Comparison of ENCODE assay signal across 28 mouse cellular contexts in genomic region chr4:143104739-143105138, GRCm38 (mm10).
DNase-seq lines count a peak whose midpoint lies in the region; ATAC-seq lines count a peak whose summit lies in the region.
"Had no signal": no experiment of that assay in that cellular context is flagged by ENCODE, and none has a peak within 500 bp of the region (broad histone marks: within the 10 kb centered on the region; RNA-seq: fewer than 3 reads in every experiment).

No protein-coding gene starts in this region.

- no peak overlapping the region for H3K4me3 ChIP-seq in forebrain, embryonic 13.5 days
- no peak overlapping the region for H3K4me3 ChIP-seq in forebrain, embryonic 11.5 days (ENCODE audit: low read depth, low read length)
- no peak overlapping the region for H3K4me3 ChIP-seq in limb, embryonic 15.5 days
- H3K4me3 ChIP-seq in limb, embryonic 10.5 days = no peak overlapping the region
- H3K4me3 ChIP-seq: embryonic facial prominence, embryonic 10.5 days; embryonic facial prominence, embryonic 13.5 days; erythroblast, embryonic 14.5 days; heart, embryonic 10.5 days; hindbrain, embryonic 15.5 days; intestine, embryonic 15.5 days had no signal

- H3K4me1 ChIP-seq in forebrain, embryonic 13.5 days = no peaks in the 10 kb centered on the region
- no peaks in the 10 kb centered on the region for H3K4me1 ChIP-seq in forebrain, embryonic 11.5 days (replicated peaks; ENCODE audit: control insufficient read depth, insufficient read depth, low read length)
- peaks cover 21% of the 10 kb centered on the region; the same call in 1 of the 2 replicates for H3K4me1 ChIP-seq in limb, embryonic 15.5 days
- H3K4me1 ChIP-seq in limb, embryonic 10.5 days = peaks cover 42% of the 10 kb centered on the region

- DNase-seq in forebrain, embryonic 11.5 days (ENCODE audit: low spot score) = no peak
- peak; percentile 45 to 58 for DNase-seq in heart, postnatal 10 days
- no peak for DNase-seq in heart, adult 8-10 months (ENCODE audit: low spot score)
- no peak for DNase-seq in limb, embryonic 10.5 days (ENCODE audit: low spot score)
- DNase-seq: adrenal gland, postnatal 10 days; adrenal gland, postnatal 36 days; B cell, adult 2 months; cerebellum, adult 2 months; cerebellum, postnatal 36 days; embryo, embryonic 11 days; forebrain, postnatal 0 days; gastrocnemius, postnatal 10 days; gastrocnemius, postnatal 36 days; heart, postnatal 36 days; kidney, adult 11 months had no signal

- H3K27me3 ChIP-seq in forebrain, embryonic 13.5 days = no peaks in the 10 kb centered on the region
- no peaks in the 10 kb centered on the region for H3K27me3 ChIP-seq in forebrain, embryonic 11.5 days (ENCODE audit: control insufficient read depth, insufficient read depth, low read length)
- H3K27me3 ChIP-seq in limb, embryonic 15.5 days = no peaks in the 10 kb centered on the region
- no peaks in the 10 kb centered on the region for H3K27me3 ChIP-seq in limb, embryonic 10.5 days (ENCODE audit: low read depth, poor library complexity, severe bottlenecking)
- H3K27me3 ChIP-seq: CH12.LX; embryonic facial prominence, embryonic 13.5 days; hindbrain, embryonic 15.5 days; intestine, embryonic 15.5 days; Patski had no signal

- intact Hi-C loops in heart, postnatal 10 days (cut with DNase I) = no loop called here

- ATAC-seq in forebrain, embryonic 13.5 days = peak; percentile 25; the same call in 1 of the 2 replicates
- ATAC-seq in forebrain, embryonic 11.5 days (replicated peaks; ENCODE audit: low FRiP score) = no peak
- ATAC-seq in limb, embryonic 15.5 days (ENCODE audit: insufficient number of reproducible peaks, low FRiP score, low TSS enrichment, low read depth) = no peak
- ATAC-seq in monocyte, adult 5-6 weeks (replicated peaks; ENCODE audit: insufficient number of reproducible peaks, low FRiP score, low TSS enrichment, poor library complexity, severe bottlenecking) = no peak
- ATAC-seq: forebrain, embryonic 14.5 days; intestine, embryonic 15.5 days; Patski had no signal

- H3K36me3 ChIP-seq in forebrain, embryonic 13.5 days (ENCODE audit: poor library complexity, severe bottlenecking) = peaks cover 37% of the 10 kb centered on the region
- H3K36me3 ChIP-seq in forebrain, embryonic 11.5 days (ENCODE audit: control insufficient read depth, insufficient read depth, low read length) = peaks cover 2% of the 10 kb centered on the region; the same call in 1 of the 2 replicates
- peaks cover 14% of the 10 kb centered on the region for H3K36me3 ChIP-seq in limb, embryonic 15.5 days
- H3K36me3 ChIP-seq in limb, embryonic 10.5 days = peaks cover 20% of the 10 kb centered on the region

- H3K9ac ChIP-seq in forebrain, embryonic 13.5 days = no peak overlapping the region
- H3K9ac ChIP-seq in forebrain, embryonic 11.5 days (ENCODE audit: low read length) = no peak overlapping the region
- H3K9ac ChIP-seq in limb, embryonic 15.5 days = no peak overlapping the region
- H3K9ac ChIP-seq: embryonic facial prominence, embryonic 13.5 days; forebrain, postnatal 0 days; hindbrain, embryonic 15.5 days; intestine, embryonic 15.5 days had no signal

- H3K9me3 ChIP-seq in forebrain, embryonic 13.5 days (replicated peaks) = no peaks in the 10 kb centered on the region
- H3K9me3 ChIP-seq in forebrain, embryonic 11.5 days (ENCODE audit: control insufficient read depth, low read length) = no peaks in the 10 kb centered on the region
- no peaks in the 10 kb centered on the region for H3K9me3 ChIP-seq in limb, embryonic 15.5 days
- no peaks in the 10 kb centered on the region for H3K9me3 ChIP-seq in limb, embryonic 10.5 days (replicated peaks)
- H3K9me3 ChIP-seq: embryonic facial prominence, embryonic 10.5 days; embryonic facial prominence, embryonic 13.5 days; G1E; heart, embryonic 10.5 days; hindbrain, embryonic 15.5 days; intestine, embryonic 15.5 days had no signal

- H3K4me2 ChIP-seq in forebrain, embryonic 13.5 days = no peak overlapping the region
- no peak overlapping the region for H3K4me2 ChIP-seq in forebrain, embryonic 11.5 days (ENCODE audit: low read depth, low read length, severe bottlenecking)
- no peak overlapping the region for H3K4me2 ChIP-seq in limb, embryonic 15.5 days
- H3K4me2 ChIP-seq: embryonic facial prominence, embryonic 13.5 days; hindbrain, embryonic 15.5 days; intestine, embryonic 15.5 days had no signal

- WGBS in forebrain, embryonic 13.5 days = 86% methylated on average over 5 of the region's 5 CpGs
- WGBS in forebrain, embryonic 11.5 days = 86% methylated on average over 5 of the region's 5 CpGs
- 51% methylated on average over 5 of the region's 5 CpGs for WGBS in limb, embryonic 15.5 days
- 79% methylated on average over 5 of the region's 5 CpGs for WGBS in limb, embryonic 10.5 days

- H3K27ac ChIP-seq in forebrain, embryonic 13.5 days = no peak overlapping the region
- no peak overlapping the region for H3K27ac ChIP-seq in forebrain, embryonic 11.5 days (ENCODE audit: low read depth, low read length)
- H3K27ac ChIP-seq in limb, embryonic 15.5 days = 0 out of 2 replicates have a peak overlapping the region, but pooled peaks have one; percentile 3
- no peak overlapping the region for H3K27ac ChIP-seq in limb, embryonic 10.5 days
- H3K27ac ChIP-seq: embryonic facial prominence, embryonic 10.5 days; embryonic facial prominence, embryonic 13.5 days; heart, embryonic 10.5 days; hindbrain, embryonic 15.5 days; intestine, embryonic 15.5 days had no signal

Comparison
In these comparisons a context has a peak if more than half of its experiments do, and no peak if none do; other contexts are left out.
1. DNase-seq: peak in heart, postnatal 10 days (2 of 2); none in forebrain, embryonic 11.5 days (single experiment), heart, adult 8-10 months (single experiment) and limb, embryonic 10.5 days (single experiment).